In the genomic region with DNA sequence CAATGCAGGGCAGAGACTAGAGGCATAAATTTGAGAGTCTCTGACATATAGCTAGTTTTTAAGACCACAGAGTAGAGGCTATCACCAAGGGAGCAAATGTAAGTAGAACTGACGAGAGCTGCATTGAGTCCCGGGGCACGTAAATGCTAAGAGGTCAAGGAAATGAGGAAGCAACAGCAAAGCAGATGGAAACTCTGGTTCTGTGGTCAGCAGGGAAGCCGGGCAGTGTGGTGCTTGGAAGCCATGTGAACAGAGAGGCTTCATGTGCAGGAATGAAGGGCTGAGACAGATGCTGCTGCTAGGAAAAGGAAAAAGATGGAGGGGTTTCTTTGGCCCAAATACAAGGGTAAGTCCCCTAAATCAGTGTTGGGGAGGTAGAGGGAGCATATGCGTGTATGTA, we compare ENCODE assay signal across 23 mouse cellular contexts.
"Had no signal": no experiment of that assay in that cellular context is flagged by ENCODE, and none has a peak within 500 bp of the region (broad histone marks: within the 10 kb centered on the region; RNA-seq: fewer than 3 reads in every experiment).

No protein-coding gene starts in this region.

- H3K36me3 ChIP-seq: kidney, embryonic 15.5 days; liver, embryonic 12.5 days; liver, embryonic 15.5 days; lung, embryonic 15.5 days; midbrain, embryonic 12.5 days; midbrain, embryonic 15.5 days; neural tube, embryonic 12.5 days; neural tube, embryonic 15.5 days had no signal

- H3K27me3 ChIP-seq: kidney, embryonic 15.5 days; liver, embryonic 12.5 days; liver, embryonic 15.5 days; lung, embryonic 15.5 days; midbrain, embryonic 12.5 days; midbrain, embryonic 15.5 days; neural tube, embryonic 12.5 days; neural tube, embryonic 15.5 days had no signal

- H3K9ac ChIP-seq: kidney, embryonic 15.5 days; liver, embryonic 12.5 days; liver, embryonic 15.5 days; lung, embryonic 15.5 days; midbrain, embryonic 12.5 days; midbrain, embryonic 15.5 days; neural tube, embryonic 12.5 days; neural tube, embryonic 15.5 days had no signal

- H3K9me3 ChIP-seq: kidney, embryonic 15.5 days; liver, embryonic 12.5 days; liver, embryonic 15.5 days; lung, embryonic 15.5 days; midbrain, embryonic 12.5 days; midbrain, embryonic 15.5 days; neural tube, embryonic 12.5 days; neural tube, embryonic 15.5 days had no signal

- H3K27ac ChIP-seq: kidney, embryonic 15.5 days; left cerebral cortex, adult 2 months; liver, embryonic 12.5 days; liver, embryonic 15.5 days; lung, embryonic 15.5 days; midbrain, embryonic 12.5 days; midbrain, embryonic 15.5 days; neural tube, embryonic 12.5 days; stomach, postnatal 0 days had no signal

- H3K4me1 ChIP-seq: kidney, embryonic 15.5 days; liver, embryonic 12.5 days; liver, embryonic 15.5 days; lung, embryonic 15.5 days; neural tube, embryonic 12.5 days had no signal

- H3K4me3 ChIP-seq: kidney, embryonic 15.5 days; left cerebral cortex, adult 2 months; liver, embryonic 12.5 days; liver, embryonic 15.5 days; lung, embryonic 15.5 days; midbrain, embryonic 12.5 days; midbrain, embryonic 15.5 days; neural tube, embryonic 12.5 days; neural tube, embryonic 15.5 days had no signal

- ATAC-seq: intestine, postnatal 0 days; liver, embryonic 12.5 days; midbrain, embryonic 15.5 days had no signal

- H3K4me2 ChIP-seq: kidney, embryonic 15.5 days; liver, embryonic 12.5 days; liver, embryonic 15.5 days; lung, embryonic 15.5 days; midbrain, embryonic 12.5 days; midbrain, embryonic 15.5 days; neural tube, embryonic 12.5 days; neural tube, embryonic 15.5 days had no signal

- DNase-seq: kidney, adult 2 months; kidney, postnatal 36 days; layer of hippocampus, postnatal 36 days; liver; lung, adult 18-20 months; lung, postnatal 10 days; lung, postnatal 36 days; right cerebral cortex, adult 18-20 months; right cerebral cortex, postnatal 14 days; right cerebral cortex, postnatal 4 days; thymus, adult 2 months; thymus, postnatal 25 days had no signal
